Mouse (Mus musculus) C2C12 (cell line): ENCODE measurements around the gene Ehf.

Source experiments
- CTCF ChIP-seq: IDR thresholded peaks from one replicate; pipeline ENCODE4 v1.5.1; 2011; ENCODE audit not compliant: control insufficient read depth, insufficient read depth, insufficient read length
- MAX ChIP-seq: IDR thresholded peaks from one replicate; pipeline ENCODE4 v1.6.1; 2011; ENCODE audit warnings: mild to moderate bottlenecking, control low read depth
- MYOG ChIP-seq: IDR thresholded peaks from one replicate; pipeline ENCODE4 v1.6.1; 2011; ENCODE audit not compliant: control insufficient read depth, insufficient read length; ENCODE audit errors: extremely low read depth
- USF1 ChIP-seq: IDR thresholded peaks from one replicate; pipeline ENCODE4 v1.6.1; 2011; ENCODE audit warnings: low read depth, mild to moderate bottlenecking, control low read depth, moderate library complexity

DNA sequence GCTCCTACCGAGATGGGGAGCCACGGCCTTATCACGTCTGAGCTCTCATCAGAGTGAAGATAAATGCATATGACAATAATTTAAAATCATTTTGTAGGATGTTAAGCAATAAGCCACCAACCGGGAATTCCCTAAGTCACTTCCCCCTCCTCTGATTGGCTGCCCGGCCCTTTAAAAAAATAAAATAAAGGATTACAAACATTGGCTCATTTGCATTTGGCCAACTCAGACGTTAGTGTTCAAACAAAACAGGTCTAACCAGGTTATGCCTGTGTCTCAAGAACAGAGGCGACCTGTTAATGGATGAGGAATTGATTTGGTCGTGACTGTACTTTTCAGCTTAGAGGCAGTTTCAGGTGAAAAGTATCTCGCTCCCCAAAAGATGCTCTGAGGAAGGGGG is at the start of gene Ehf:
- TF ChIP-seq CTCF (no peak), MYOG (no peak), USF1 (no peak), MAX (no peak)
